Mouse (Mus musculus): ENCODE data around the gene Gm17387.

GRCm38 (mm10) chr7:141049326-141049725 is 20.4 kb downstream of the Gm17387 start:
- TF ChIP-seq CTCF (IDR thresholded peaks at IDR 0.05; ENCODE audit: low read depth) (no peak), EP300 (IDR thresholded peaks at IDR 0.05; ENCODE audit: low read depth) (no peak)

Measured in liver, postnatal 0 days (tissue).